Mouse (Mus musculus) MEL-GATA-1-ER (cell line): Measurements from ENCODE around the gene Olfr723.
"Not testable (repeated sequence)": the region's sequence is repeated elsewhere in the genome, so short reads cannot be mapped to it uniquely, and the experiment has no call there.

Source experiments
- DNase-seq: peaks from one replicate; pipeline ENCODE4 v3.0.0-alpha.2; 2012; ENCODE audit warnings: low read depth; ENCODE audit errors: extremely low read depth

The Olfr723 gene

GRCm38 (mm10) chr14:49931687-49932086 is at the start of gene Olfr723:
Gene Olfr723 (minus strand): TSS chr14:49931787.
- not testable (repeated sequence) for DNase-seq

- DNase-seq = not testable (repeated sequence)
Measured at GRCm38 (mm10) chr14:49963174-49963573, 31.6 kb upstream of the Olfr723 start, which contains the start of gene Olfr724. Gene Olfr724 (minus strand): TSS chr14:49963274.

- DNase-seq = no peak
Measured at GRCm38 (mm10) chr14:49955890-49956289, 24.3 kb upstream of the Olfr723 start.

GRCm38 (mm10) chr14:49901899-49902298 is 29.7 kb downstream of the Olfr723 start, which contains the start of gene Olfr722:
Gene Olfr722 (minus strand): TSS chr14:49901999.
- DNase-seq = no peak
